Mouse (Mus musculus) gastrocnemius, postnatal 14 days (tissue): ENCODE measurements around the gene Pask. TPM values are rescaled to one million over a fixed set of nuclear protein-coding genes. Genes with fewer than 3 reads are reported as not detected.
"Not testable (repeated sequence)": the region's sequence is repeated elsewhere in the genome, so short reads cannot be mapped to it uniquely, and the experiment has no call there.

Experiments used
- DNase-seq: peaks from one replicate; pipeline ENCODE4 v3.0.0; 2021; ENCODE audit warnings: mixed read lengths
- intact Hi-C: fragments of 180-260 bp; cut with DNase I; formaldehyde crosslinking; loops from one replicate; pipeline ENCODE4 v1.15.1; 2025; ENCODE audit warnings: low total_unique reads
- long read RNA-seq, 2 experiments: library from polyadenylated mRNA; stranded (forward); transcript quantifications; one replicate each; pipeline ENCODE4 v2.0.0; 2021
- total RNA-seq, 2 experiments: library from RNA; stranded (reverse); gene quantifications; 2 replicates each; pipeline ENCODE4 v1.2.3; 2021

Pask gene
- total RNA-seq: 1 to 10 TPM in 1 of 2 experiments, under 1 TPM in 1; 0.89 to 1.4 TPM
- long read RNA-seq, experiment 1: 0 reads
- long read RNA-seq, experiment 2: 0 reads

- DNase-seq: peak; percentile 95
- intact Hi-C loops: no loop called here
Measured at GRCm38 (mm10) chr1:93342648-93343503, at the start of gene Pask, which contains the start of gene Ppp1r7. Pask (minus strand) TSS chr1:93343482. Ppp1r7 (plus strand) TSS chr1:93342854.

GRCm38 (mm10) chr1:93388906-93389305, 45.6 kb upstream of the Pask start:
- DNase-seq: no peak
- intact Hi-C loops: no loop called here

- DNase-seq: no peak
- intact Hi-C loops: no loop called here
Measured at GRCm38 (mm10) chr1:93387198-93387597, 43.9 kb upstream of the Pask start.

GRCm38 (mm10) chr1:93379117-93379516, 35.8 kb upstream of the Pask start:
- intact Hi-C loops: no loop called here
- no peak for DNase-seq

- no peak for DNase-seq
Measured at GRCm38 (mm10) chr1:93377307-93377706, 34.0 kb upstream of the Pask start.

GRCm38 (mm10) chr1:93373665-93374064, 30.4 kb upstream of the Pask start, which contains the start of gene Ano7:
Ano7 (plus strand) TSS chr1:93373930.
- intact Hi-C loops: no loop called here

More at GRCm38 (mm10) chr1:93377307-93377706, 34.0 kb upstream of the Pask start:
- intact Hi-C loops: no loop called here

GRCm38 (mm10) chr1:93365641-93366040, 22.4 kb upstream of the Pask start:
- no peak for DNase-seq
- intact Hi-C loops: no loop called here

More at GRCm38 (mm10) chr1:93373665-93374064, 30.4 kb upstream of the Pask start, which contains the start of gene Ano7:
- no peak for DNase-seq

GRCm38 (mm10) chr1:93362661-93363060, 19.4 kb upstream of the Pask start:
- no peak for DNase-seq
- intact Hi-C loops: no loop called here

- DNase-seq: no peak
- intact Hi-C loops: no loop called here
Measured at GRCm38 (mm10) chr1:93352724-93353123, 9.4 kb upstream of the Pask start.

GRCm38 (mm10) chr1:93349701-93350100, 6.4 kb upstream of the Pask start:
- DNase-seq: no peak
- intact Hi-C loops: no loop called here

- no peak for DNase-seq
- intact Hi-C loops: no loop called here
Measured at GRCm38 (mm10) chr1:93347176-93347575, 3.9 kb upstream of the Pask start.

- peak; percentile 95 for DNase-seq
- intact Hi-C loops: no loop called here
Measured at GRCm38 (mm10) chr1:93343504-93344047, 294 bp upstream of the Pask start.

- intact Hi-C loops: loop anchor here (5.0 kb wide), 1 partner anchor 162 kb away; no protein-coding TSS in a partner anchor
- no peak for DNase-seq
Measured at GRCm38 (mm10) chr1:93334621-93335020, 8.7 kb downstream of the Pask start.

GRCm38 (mm10) chr1:93326446-93326845, 16.8 kb downstream of the Pask start:
- intact Hi-C loops: no loop called here
- no peak for DNase-seq

GRCm38 (mm10) chr1:93323973-93324372, 19.3 kb downstream of the Pask start:
- DNase-seq: no peak
- intact Hi-C loops: no loop called here

- peak; percentile 81 for DNase-seq
- intact Hi-C loops: no loop called here
Measured at GRCm38 (mm10) chr1:93305581-93306337, 37.5 kb downstream of the Pask start, which contains the start of gene Mterf4. Mterf4 (minus strand) TSS chr1:93305915.

GRCm38 (mm10) chr1:93300578-93300977, 42.7 kb downstream of the Pask start:
- intact Hi-C loops: no loop called here
- DNase-seq: no peak

- no peak for DNase-seq
Measured at GRCm38 (mm10) chr1:93299791-93300190, 43.5 kb downstream of the Pask start.

GRCm38 (mm10) chr1:93294491-93294890, 48.8 kb downstream of the Pask start:
- DNase-seq, intact Hi-C loops: not testable (repeated sequence)

More at GRCm38 (mm10) chr1:93299791-93300190, 43.5 kb downstream of the Pask start:
- intact Hi-C loops: no loop called here

- intact Hi-C loops: no loop called here
Measured at GRCm38 (mm10) chr1:93292006-93292405, 51.3 kb downstream of the Pask start.

More at GRCm38 (mm10) chr1:93292006-93292405, 51.3 kb downstream of the Pask start:
- DNase-seq: no peak
